Comparison of ENCODE assay signal across 8 mouse cellular contexts in the genomic region with DNA sequence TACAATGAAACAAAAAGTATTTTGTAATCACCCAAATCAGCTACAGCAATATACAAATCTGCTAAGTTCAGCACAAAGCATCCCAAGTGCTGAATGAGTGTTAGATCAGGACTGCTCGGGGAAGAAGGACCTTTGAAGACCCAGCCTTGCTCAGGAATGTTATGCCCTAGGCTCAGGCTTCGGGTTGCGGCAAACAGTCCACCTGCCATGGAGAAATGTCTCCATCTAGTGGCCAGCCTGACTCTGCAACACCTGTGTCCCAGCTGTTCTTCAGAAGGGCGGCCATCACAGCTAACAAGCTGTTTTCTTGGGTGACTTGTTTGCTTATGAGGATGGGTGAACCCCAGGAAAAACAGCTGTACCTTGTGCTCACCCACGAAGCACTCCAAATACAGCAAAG.
A peak's percentile ranks its signal among the peaks of the same experiment; 100 is the strongest.
DNase-seq lines count a peak whose midpoint lies in the region; ATAC-seq and TF ChIP-seq lines count a peak whose summit lies in the region.

No protein-coding gene starts in this region.

- no peak overlapping the region for H3K27ac ChIP-seq in bone marrow, adult 2 months (ENCODE audit: control insufficient read depth, insufficient read depth, low read depth, low read length, poor library complexity)
- H3K27ac ChIP-seq in embryonic fibroblast, embryonic 13.5 days (ENCODE audit: insufficient read depth, low read length), result no peak overlapping the region
- H3K27ac ChIP-seq in heart, embryonic 12.5 days (ENCODE audit: poor library complexity, severe bottlenecking), result no peak overlapping the region
- no peak overlapping the region for H3K27ac ChIP-seq in kidney, postnatal 0 days
- no peak overlapping the region for H3K27ac ChIP-seq in liver, embryonic 11.5 days (ENCODE audit: low read depth, low read length)
- no peak overlapping the region for H3K27ac ChIP-seq in stomach, embryonic 14.5 days (ENCODE audit: low read length)

- ATAC-seq in heart, embryonic 12.5 days (ENCODE audit: insufficient number of reproducible peaks, low FRiP score), result peak; percentile 72
- peak; percentile 85 for ATAC-seq in kidney, postnatal 0 days (replicated peaks; ENCODE audit: low FRiP score, low read depth)
- ATAC-seq in liver, embryonic 11.5 days (replicated peaks; ENCODE audit: low FRiP score), result peak; percentile 49; the same call in 1 of the 2 replicates
- peak; percentile 78; the same call in 1 of the 2 replicates for ATAC-seq in stomach, embryonic 14.5 days (ENCODE audit: insufficient number of reproducible peaks, insufficient read depth, low FRiP score, low read depth)

- no peak for TF ChIP-seq POLR2A in bone marrow, adult 2 months (IDR thresholded peaks at IDR 0.05; ENCODE audit: borderline replicate concordance, control insufficient read depth, low read depth, low read length)
- no peak for TF ChIP-seq POLR2A in embryonic fibroblast, embryonic 13.5 days (IDR thresholded peaks at IDR 0.05; ENCODE audit: low read depth, low read length)

- peak; percentile 74 for DNase-seq in A20 (ENCODE audit: low read depth, low spot score)
- peak; percentile 96 for DNase-seq in kidney, postnatal 0 days (ENCODE audit: low spot score)
- DNase-seq in liver, embryonic 11.5 days (ENCODE audit: low spot score), result peak; percentile 57
- peak; percentile 84 for DNase-seq in neural tube, embryonic 10.5 days (ENCODE audit: extremely low spot score, low spot score)

- no peak overlapping the region for H3K4me3 ChIP-seq in bone marrow, adult 2 months (replicated peaks; ENCODE audit: control insufficient read depth, low read depth, low read length)
- no peak overlapping the region for H3K4me3 ChIP-seq in embryonic fibroblast, embryonic 13.5 days (ENCODE audit: insufficient read depth, low read length)
- no peak overlapping the region for H3K4me3 ChIP-seq in heart, embryonic 12.5 days
- no peak overlapping the region for H3K4me3 ChIP-seq in kidney, postnatal 0 days (replicated peaks; ENCODE audit: low read depth, low read length)
- no peak overlapping the region for H3K4me3 ChIP-seq in liver, embryonic 11.5 days (ENCODE audit: low read depth, low read length)
- no peak overlapping the region for H3K4me3 ChIP-seq in stomach, embryonic 14.5 days (ENCODE audit: low read depth, low read length)

- no peak overlapping the region for H3K9ac ChIP-seq in heart, embryonic 12.5 days
- H3K9ac ChIP-seq in kidney, postnatal 0 days (ENCODE audit: low read depth, low read length), result no peak overlapping the region
- no peak overlapping the region for H3K9ac ChIP-seq in liver, embryonic 11.5 days (ENCODE audit: low read depth, low read length)
- H3K9ac ChIP-seq in stomach, embryonic 14.5 days (replicated peaks; ENCODE audit: low read depth, low read length), result no peak overlapping the region

- H3K36me3 ChIP-seq in heart, embryonic 12.5 days, result no peaks in the 10 kb centered on the region
- no peaks in the 10 kb centered on the region for H3K36me3 ChIP-seq in kidney, postnatal 0 days (ENCODE audit: insufficient read depth, low read length)
- no peaks in the 10 kb centered on the region for H3K36me3 ChIP-seq in liver, embryonic 11.5 days (ENCODE audit: control insufficient read depth, insufficient read depth, low read length)
- H3K36me3 ChIP-seq in stomach, embryonic 14.5 days (ENCODE audit: control insufficient read depth, insufficient read depth, low read length), result no peaks in the 10 kb centered on the region

- no peaks in the 10 kb centered on the region for H3K27me3 ChIP-seq in heart, embryonic 12.5 days (replicated peaks)
- H3K27me3 ChIP-seq in kidney, postnatal 0 days (ENCODE audit: insufficient read depth, low read length), result no peaks in the 10 kb centered on the region
- H3K27me3 ChIP-seq in liver, embryonic 11.5 days (replicated peaks; ENCODE audit: control insufficient read depth, insufficient read depth, low read length), result peaks cover 18% of the 10 kb centered on the region
- no peaks in the 10 kb centered on the region for H3K27me3 ChIP-seq in stomach, embryonic 14.5 days (ENCODE audit: control insufficient read depth, insufficient read depth, low read length)

- H3K4me1 ChIP-seq in bone marrow, adult 2 months (ENCODE audit: control insufficient read depth, insufficient read depth, low read length), result no peaks in the 10 kb centered on the region
- H3K4me1 ChIP-seq in embryonic fibroblast, embryonic 13.5 days (ENCODE audit: control insufficient read depth, insufficient read depth, low read length), result no peaks in the 10 kb centered on the region
- peaks cover 29% of the 10 kb centered on the region for H3K4me1 ChIP-seq in heart, embryonic 12.5 days (replicated peaks)
- H3K4me1 ChIP-seq in kidney, postnatal 0 days (replicated peaks; ENCODE audit: insufficient read depth, low read length), result 0 out of 2 replicates have a peak, but pooled peaks cover 3% of the 10 kb centered on the region
- H3K4me1 ChIP-seq in liver, embryonic 11.5 days (replicated peaks; ENCODE audit: control insufficient read depth, insufficient read depth, low read length), result no peaks in the 10 kb centered on the region
- 0 out of 2 replicates have a peak, but pooled peaks cover 6% of the 10 kb centered on the region for H3K4me1 ChIP-seq in stomach, embryonic 14.5 days (ENCODE audit: control insufficient read depth, insufficient read depth, low read length)

- no peak overlapping the region for H3K4me2 ChIP-seq in heart, embryonic 12.5 days
- H3K4me2 ChIP-seq in kidney, postnatal 0 days (ENCODE audit: low read length), result no peak overlapping the region
- H3K4me2 ChIP-seq in liver, embryonic 11.5 days, result no peak overlapping the region
- no peak overlapping the region for H3K4me2 ChIP-seq in stomach, embryonic 14.5 days (replicated peaks; ENCODE audit: low read depth, low read length)

- WGBS in bone marrow, adult 2 months, result 2% methylated on average over 5 of the region's 5 CpGs
- 2% methylated on average over 5 of the region's 5 CpGs for WGBS in heart, embryonic 12.5 days
- 5% methylated on average over 5 of the region's 5 CpGs for WGBS in kidney, postnatal 0 days
- 2% methylated on average over 5 of the region's 5 CpGs for WGBS in liver, embryonic 11.5 days
- WGBS in stomach, embryonic 14.5 days, result 4% methylated on average over 5 of the region's 5 CpGs

- no peaks in the 10 kb centered on the region for H3K9me3 ChIP-seq in heart, embryonic 12.5 days (replicated peaks)
- H3K9me3 ChIP-seq in kidney, postnatal 0 days (replicated peaks; ENCODE audit: low read length), result no peaks in the 10 kb centered on the region
- H3K9me3 ChIP-seq in liver, embryonic 11.5 days (ENCODE audit: control insufficient read depth, low read length), result no peaks in the 10 kb centered on the region
- H3K9me3 ChIP-seq in stomach, embryonic 14.5 days (ENCODE audit: control insufficient read depth, low read depth, low read length), result no peaks in the 10 kb centered on the region

- peak; percentile 96 for TF ChIP-seq CTCF in bone marrow, adult 2 months (IDR thresholded peaks at IDR 0.05; ENCODE audit: control insufficient read depth, insufficient read depth, low read length)
- TF ChIP-seq CTCF in embryonic fibroblast, embryonic 13.5 days (IDR thresholded peaks at IDR 0.05; ENCODE audit: borderline replicate concordance, insufficient read depth, low read length), result peak; percentile 96
- TF ChIP-seq CTCF in kidney, postnatal 0 days (IDR thresholded peaks at IDR 0.05; ENCODE audit: low read depth), result peak; percentile 99
